Mouse (Mus musculus): ENCODE data around the gene U2af1l4.

Gene U2af1l4

GRCm38 (mm10) chr7:30610043-30610442 lies 46.9 kb downstream of the U2af1l4 start:
- no peak for DNase-seq (ENCODE audit: low spot score)

- no peak for DNase-seq (ENCODE audit: low spot score)
These were observed 49.7 kb downstream of the U2af1l4 start, which contains the start of gene Upk1a for GRCm38 (mm10) chr7:30612654-30613402. TSS of gene Upk1a (minus strand) at chr7:30612847.

DNA sequence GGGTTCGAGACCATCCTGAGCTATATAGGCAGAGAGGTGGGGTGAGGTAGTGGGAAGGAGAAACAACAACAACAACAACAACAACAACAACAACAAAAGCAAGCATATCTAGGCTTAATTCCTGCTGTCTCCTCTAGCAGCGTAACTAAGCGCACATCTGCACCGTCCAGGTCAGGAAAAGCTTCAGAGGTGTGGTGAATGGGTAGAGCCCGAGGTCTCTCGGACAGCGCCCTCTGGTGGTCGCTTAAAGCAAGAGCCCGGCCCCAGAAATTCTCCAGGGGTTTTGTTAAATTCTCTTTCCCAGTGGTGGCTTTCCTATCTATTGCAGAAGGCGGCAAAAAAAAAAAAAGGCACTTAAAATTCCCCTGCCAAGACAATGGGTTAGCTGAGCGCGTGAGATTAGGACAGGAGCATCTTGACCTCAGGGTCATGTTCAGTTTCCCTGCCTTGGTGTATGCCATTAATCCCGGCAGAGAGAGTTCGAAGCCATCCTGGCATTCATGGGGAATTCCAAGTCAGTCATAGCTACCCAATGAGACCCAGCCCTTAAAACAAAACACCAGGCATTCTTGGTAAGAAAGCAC lies 50.5 kb downstream of the U2af1l4 start:
- DNase-seq (ENCODE audit: low spot score) = peak; percentile 53

DNA sequence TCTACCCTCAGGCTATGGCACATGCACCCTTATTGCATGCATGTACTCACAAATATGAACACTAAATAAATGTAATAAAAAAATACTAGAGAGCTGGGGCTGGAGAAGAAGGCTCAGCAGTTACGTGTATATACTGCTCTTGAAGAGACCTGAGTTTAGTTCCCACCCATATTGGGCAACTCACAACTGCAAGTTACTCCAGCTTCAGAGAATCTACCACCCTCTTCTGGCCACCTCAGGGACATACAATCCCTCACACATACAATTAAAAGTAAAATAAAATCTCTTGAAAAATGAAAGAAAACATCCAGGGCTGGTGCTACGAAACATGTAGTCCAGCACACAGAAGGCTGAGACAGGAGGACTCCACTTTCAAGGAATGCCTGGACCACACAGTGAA lies 51.4 kb downstream of the U2af1l4 start:
- DNase-seq (ENCODE audit: low spot score) = no peak
